Mouse (Mus musculus): ENCODE measurements around the gene 2310009B15Rik.

Gene 2310009B15Rik

DNA sequence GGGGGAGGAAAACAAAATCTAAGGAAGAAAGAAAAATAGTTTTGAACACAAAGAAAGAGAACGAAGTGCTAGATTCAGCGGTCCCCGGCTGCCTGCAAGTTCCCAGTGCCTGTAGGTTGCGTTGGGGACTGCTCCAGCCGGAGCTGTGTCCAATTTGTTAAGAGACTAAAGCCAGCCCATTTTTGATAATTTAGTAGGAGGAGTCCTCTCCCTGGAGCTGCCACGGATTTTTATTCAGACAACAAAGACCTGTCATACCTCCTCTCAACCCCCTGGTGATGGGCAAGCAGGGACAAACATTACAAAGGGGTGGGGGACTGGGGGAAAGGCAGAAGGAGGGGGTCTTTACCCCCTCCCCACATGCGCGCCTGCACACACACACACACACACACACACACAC lies 14.3 kb downstream of the 2310009B15Rik start:
- no peak for DNase-seq

DNA sequence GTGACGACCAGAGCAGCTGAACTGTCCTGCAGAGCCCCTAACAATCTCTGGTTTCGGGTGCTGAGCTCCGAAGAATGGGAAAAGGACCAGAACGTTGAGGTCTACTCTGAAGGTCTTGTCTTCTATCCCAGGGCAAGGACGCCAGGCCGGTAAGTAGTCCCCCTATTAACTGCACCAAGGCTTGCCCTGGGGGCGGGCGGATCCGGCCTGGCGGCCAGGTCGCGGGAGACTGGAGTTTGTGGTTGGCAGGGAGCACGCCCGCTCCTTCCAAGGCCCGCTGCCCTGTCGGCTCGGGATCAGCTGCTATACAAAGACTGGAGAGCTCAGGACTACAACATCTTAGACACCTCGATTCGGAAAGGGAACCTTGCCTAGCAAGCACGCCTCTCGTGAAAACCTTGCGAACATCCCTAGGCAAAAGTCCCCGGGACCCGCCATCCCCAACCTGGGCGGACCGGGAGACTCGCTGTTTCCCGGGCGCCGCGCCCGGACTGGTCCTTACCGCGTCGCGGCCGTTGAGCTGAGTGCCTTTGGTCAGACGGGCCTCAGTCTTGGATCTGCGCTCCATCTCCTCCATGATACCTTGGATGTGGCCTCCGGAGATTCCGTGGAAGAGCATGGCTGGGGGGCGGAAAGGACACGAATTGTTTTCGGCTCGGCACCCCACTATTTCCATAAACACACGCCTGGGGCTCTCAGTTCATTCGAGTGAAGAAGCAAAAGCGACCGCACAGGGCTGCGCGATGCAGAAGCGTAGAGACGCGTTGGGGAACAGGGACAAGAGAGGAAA lies 15.2 kb downstream of the 2310009B15Rik start:
- DNase-seq, result no peak

DNA sequence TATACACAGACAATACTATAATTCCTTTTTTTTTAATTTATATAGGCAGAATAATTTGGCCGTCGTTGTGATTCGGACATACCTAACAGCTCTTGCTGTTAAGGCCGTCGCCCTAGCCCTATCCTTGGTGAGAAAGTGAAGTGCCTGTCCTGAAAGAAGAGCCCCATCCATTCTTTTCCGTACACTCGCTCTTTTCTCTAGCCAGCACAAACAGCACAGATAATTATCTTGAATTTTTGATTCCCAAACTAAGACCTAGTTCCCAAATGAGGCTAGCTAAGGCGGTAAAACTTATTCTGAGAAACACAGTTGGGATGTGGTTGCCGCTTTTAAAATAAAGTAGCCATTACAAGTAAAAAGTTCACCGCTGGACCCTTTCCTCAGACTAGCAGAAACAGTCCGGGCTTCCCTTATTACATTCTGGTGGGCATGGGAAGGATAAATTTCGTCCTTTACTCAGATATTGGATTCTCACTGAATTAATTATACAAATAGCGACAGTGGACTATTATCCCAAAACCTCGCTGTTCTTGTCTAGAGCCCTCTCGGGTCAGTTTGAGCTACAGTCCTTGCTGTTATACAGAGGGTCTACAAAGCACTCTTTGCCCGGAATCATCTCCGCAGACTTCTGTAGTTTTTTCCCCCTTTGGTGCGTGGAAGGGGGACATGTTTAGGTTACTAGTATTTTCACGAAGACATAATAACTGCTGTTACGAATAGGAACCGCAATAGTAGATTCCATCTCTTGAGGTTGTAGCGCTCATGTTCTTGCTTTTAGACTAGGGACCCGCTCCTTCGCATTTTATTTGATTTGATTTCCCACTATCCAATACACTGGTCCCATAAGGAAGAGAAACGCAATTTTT lies 16.0 kb downstream of the 2310009B15Rik start:
- no peak for DNase-seq

DNA sequence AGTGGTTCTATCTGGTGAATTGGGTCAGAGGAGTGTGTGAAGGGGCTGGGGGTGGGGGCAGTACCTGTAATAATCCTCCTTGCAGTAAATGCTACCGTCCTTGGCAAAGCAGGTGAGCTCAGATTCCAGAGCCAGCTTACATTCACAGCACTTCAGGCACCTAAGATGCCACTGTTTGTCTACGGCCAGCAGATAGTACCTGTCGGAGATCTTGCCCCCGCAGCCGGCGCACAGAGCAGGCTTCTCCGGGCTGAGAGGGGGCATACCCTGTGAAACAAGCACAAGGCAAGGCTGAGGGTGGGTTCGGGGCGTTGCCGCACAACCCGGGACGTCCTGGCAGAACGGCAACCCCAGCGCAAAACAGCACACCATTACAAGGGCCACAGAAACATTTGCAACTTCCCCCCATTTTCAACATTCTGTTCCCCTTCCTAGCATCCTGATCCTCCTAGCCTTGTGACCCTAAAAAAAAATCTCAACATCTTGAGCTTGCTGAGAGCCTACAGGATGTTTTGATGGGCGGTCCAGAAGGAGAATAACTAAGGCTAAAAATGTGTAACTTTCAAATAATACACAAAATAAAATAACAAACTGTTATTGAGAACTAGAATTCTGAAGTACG lies 16.7 kb downstream of the 2310009B15Rik start:
- DNase-seq, result no peak

DNA sequence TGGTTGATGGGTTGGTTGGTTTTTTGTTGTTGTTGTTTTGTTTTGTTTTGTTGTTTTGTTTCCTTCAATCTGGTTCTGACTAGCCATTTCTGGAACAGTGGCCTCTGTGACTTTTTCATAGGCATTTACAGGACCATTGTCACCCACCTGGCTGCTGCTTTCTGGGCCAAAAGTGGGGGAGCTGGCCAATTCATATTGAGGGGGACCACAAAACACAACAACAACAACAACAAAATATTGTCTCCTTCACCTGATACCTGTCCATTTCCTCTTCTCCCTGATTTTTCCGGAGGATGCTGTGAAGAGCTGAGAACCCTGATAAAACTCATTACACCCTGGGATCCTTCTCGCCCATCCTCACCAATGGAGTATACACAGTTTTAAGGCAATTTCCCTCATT lies 17.4 kb downstream of the 2310009B15Rik start:
- no peak for DNase-seq

DNA sequence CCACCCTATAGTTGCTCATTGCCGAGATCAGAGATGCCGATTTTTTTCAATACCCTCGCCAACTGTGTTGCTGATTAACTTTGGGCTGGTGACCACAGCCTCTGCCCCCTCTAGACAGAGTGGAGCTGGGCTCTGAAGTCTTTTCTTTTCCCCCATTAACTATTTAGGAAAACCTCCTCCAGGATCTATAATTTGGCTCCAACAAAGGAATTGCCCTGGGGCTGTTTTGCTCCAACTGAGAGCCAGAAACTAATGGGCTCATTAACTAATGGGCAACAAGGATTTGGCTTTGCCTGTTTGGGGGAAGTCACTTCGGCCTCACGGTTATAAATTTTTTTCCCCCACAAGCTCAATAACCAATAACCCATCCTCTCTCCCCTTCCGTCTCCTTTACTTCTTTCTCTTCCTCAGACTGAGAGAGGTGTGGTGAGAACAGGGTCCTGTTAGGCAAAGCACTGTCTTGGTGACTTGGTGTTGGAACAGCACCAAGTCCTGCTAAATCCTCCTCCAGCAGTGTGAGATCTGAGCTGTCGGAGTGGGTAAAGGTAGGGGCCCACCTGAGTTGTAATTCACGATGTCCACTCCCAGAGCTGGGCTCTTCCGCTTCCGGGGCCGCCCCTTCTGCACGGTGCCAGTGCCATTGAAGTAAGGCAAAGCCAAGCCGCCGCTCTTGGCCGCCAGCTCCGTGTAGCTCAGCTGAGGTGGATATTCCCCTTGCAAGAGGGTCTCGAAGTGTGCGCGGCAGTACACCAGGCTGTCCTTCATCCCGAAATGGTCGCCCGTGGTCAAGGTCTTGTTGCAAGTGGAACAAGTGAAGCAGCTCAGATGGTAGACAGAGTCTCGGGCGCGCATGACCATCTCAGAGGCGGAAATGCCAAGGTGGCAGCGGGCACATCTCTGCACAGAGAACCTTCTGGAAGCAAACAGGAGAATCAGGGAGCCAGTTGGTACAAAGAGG lies 18.6 kb downstream of the 2310009B15Rik start:
- no peak for DNase-seq

DNA sequence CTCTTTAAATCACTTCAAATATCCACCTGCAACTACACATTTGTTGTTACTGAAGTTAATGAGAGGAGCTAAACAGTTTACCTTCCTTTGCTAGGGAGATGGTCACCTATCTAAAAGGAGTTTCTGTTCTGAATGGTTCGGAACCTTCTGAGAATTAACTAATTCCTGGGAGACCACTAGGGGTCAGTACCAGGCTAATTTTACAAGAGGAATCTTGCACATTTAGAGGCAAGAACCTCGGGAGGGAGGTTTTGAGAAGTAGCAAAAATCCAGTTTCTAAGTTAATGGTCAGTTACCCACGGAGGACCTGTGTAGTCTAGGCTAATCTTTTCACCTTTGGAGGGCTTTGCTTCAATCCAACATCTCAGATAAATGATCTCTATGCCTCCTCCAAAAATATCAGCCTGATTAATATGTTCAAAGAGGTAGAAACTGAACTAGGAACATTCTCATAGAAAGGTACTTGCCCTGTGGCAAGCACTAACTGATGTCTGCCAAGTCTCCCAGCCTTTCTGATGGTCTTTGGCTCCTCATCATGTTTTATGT lies 21.2 kb downstream of the 2310009B15Rik start:
- no peak for DNase-seq

DNA sequence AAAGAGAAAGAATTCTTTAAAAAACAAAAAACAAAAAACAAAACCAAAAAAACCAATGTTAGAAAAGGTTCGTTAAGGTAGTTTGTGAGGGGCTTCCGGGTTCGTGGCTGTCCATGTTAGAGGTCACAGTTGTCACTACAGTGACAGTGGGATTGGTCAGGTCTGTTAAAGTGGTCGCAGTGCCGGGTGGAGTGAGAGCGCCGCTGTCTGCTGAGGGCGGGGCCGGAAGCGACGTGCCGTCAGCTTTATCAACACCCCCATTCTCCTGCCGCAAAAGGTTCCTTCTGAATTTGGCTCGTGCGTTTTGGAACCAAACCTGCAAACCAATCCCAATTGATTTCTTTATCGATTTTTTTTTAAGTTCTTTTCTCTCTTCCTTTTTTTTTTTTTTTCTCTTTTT lies 25.3 kb downstream of the 2310009B15Rik start:
- DNase-seq, result no peak

DNA sequence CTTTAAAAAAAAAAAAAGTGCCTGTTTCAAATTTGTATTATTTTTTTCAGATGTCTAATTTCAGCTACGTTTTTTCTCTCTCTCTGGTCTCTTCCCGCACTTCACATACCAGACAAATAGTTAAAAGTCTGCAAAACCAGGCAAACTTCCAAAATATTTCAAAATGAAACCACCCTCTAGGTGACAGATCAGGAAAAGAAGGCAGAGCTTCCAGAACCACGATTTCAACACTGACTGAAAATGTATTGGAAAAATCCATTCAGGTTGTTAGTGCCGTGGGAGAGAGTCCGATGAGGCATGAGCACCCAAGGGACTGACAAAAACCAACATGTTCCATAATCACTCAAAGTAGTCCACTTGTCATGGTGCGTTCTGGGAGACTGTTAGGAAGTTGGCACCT lies 29.8 kb downstream of the 2310009B15Rik start:
- DNase-seq, result no peak

DNA sequence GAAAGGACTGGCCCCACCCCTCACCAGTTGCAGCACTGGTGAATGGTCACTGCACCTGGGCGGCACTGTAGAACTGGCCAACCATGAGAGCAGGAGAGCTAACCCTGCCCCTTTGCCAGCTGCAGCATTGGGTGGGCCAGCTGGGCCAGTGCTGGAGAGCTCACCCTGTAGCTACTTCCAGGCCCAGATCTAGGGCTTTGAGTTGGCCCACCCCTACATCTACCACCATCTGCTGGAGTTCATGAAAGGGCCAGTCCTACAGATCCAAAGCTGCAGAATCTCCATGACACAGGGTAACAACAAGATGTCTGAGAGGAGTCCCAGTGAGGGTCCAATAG lies 33.7 kb downstream of the 2310009B15Rik start:
- no peak for DNase-seq

DNA sequence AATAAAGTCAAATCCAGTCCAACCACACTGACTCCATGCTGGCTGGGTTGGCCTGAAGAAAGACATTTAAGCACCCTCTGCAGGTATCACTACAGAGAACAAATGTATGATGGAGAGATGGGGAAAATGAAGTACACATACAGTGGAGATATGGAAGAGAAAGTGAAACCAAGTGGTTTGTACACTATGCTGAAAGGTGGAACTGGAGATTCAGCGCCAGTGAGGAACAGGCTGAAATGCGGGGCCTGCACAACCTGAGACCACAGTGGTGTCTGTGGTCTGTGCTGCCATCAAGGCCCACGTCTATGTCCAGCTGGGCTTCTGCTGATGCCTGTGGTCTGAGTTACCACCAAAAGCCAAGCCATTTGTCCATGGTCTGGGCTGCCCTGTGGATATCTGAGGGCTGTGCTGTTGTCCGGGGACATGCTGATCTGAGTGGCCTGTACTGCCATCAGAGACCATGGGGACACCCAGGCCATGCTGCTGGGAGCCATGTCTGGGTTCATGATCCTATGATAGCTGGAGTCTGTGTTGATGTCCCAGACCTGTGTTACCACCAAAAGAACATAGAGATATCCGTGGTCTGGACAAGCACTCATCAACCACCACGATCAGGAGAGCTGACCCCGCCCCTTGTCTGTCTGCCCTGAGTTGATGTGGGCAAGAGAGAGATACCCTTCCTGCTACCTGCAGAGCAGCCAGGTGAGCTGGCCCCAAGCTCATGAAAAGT lies 34.2 kb downstream of the 2310009B15Rik start:
- no peak for DNase-seq

Measured in kidney, adult 11 months (tissue).